Mouse (Mus musculus) kidney, embryonic 16.5 days (tissue): ENCODE measurements around the gene Ppid. TPM values are rescaled to one million over a fixed set of nuclear protein-coding genes. Genes with fewer than 3 reads are reported as not detected.
A peak's percentile ranks its signal among the peaks of the same experiment; 100 is the strongest.
"Not testable (repeated sequence)": the region's sequence is repeated elsewhere in the genome, so short reads cannot be mapped to it uniquely, and the experiment has no call there.

Experiments
- ATAC-seq: fragments of 200-750 bp; cut with Nextera tagmentation; 2 replicates; pipeline ENCODE4 v1.8.0; 2017; ENCODE audit warnings: moderate TSS enrichment; ENCODE audit not compliant: low FRiP score, low TSS enrichment
- H3K27ac ChIP-seq: fragments of 300-500 bp; sonication (generic); 2 replicates; pipeline ENCODE4 v1.5.1; 2014; ENCODE audit warnings: low read length
- H3K27me3 ChIP-seq: fragments of 300-500 bp; sonication (generic); 2 replicates; pipeline ENCODE4 v1.6.1; 2014; ENCODE audit warnings: low read length, control low read depth, mixed read lengths; ENCODE audit not compliant: insufficient read depth
- H3K36me3 ChIP-seq: fragments of 300-500 bp; sonication (generic); 2 replicates; pipeline ENCODE4 v1.6.1; 2014; ENCODE audit warnings: low read length, control low read depth, mixed read lengths; ENCODE audit not compliant: insufficient read depth
- H3K4me1 ChIP-seq: fragments of 300-500 bp; sonication (generic); 2 replicates; pipeline ENCODE4 v1.6.1; 2014; ENCODE audit warnings: low read length, control low read depth, mixed read lengths; ENCODE audit not compliant: insufficient read depth
- H3K4me2 ChIP-seq: fragments of 300-500 bp; sonication (generic); replicated peaks from 2 replicates; pipeline ENCODE4 v1.6.1; 2014; ENCODE audit warnings: low read depth, low read length
- H3K4me3 ChIP-seq: fragments of 300-500 bp; sonication (generic); 2 replicates; pipeline ENCODE4 v1.5.1; 2014; ENCODE audit warnings: mild to moderate bottlenecking, low read length
- H3K9ac ChIP-seq: fragments of 300-500 bp; sonication (generic); replicated peaks from 2 replicates; pipeline ENCODE4 v1.6.1; 2014; ENCODE audit warnings: low read length
- H3K9me3 ChIP-seq: fragments of 300-500 bp; sonication (generic); 2 replicates; pipeline ENCODE4 v1.6.1; 2016; ENCODE audit warnings: low read length, control low read depth
- WGBS: fragments of 180-500 bp; shearing (Covaris S2); extraction: QIAGEN DNeasy Blood & Tissue Kit; methylation state at CpG from one replicate; pipeline ENCODE4 v1.1.7; 2014; 5-methylcytosine and 5-hydroxymethylcytosine counted together
- polyA plus RNA-seq: library from polyadenylated mRNA; unstranded; fragments of >200 nt; fragmentation: Nextera tagmentation; extraction: Ambion mirVana; gene quantifications from 2 replicates; pipeline ENCODE4 v1.2.1, GENCODE M21; 2015

The Ppid gene
- polyA plus RNA-seq, 1 experiment from 2014 or later: 160 TPM

DNA sequence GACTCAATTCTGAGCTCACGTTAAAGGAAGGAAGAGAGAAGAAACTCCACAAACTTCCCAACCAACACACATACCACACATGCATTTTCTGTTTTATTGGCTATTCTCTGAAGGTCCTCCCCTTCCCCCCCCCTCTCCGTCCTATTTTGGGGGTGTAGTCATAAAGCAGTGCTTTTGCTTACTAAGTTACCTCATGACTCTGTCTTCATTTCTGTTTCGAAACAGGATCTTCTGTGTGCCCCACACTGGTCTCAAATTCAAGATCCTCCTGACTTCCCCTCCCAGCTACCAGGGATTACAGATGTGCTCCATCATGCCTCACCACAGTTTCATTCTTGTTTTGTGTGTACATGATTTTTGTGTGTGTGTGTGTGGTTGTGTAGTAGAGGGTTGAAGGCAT lies 18.7 kb upstream of the Ppid start:
- Histone ChIP-seq H3K9ac (no peak overlapping the region), H3K9me3 (no peaks in the 10 kb centered on the region), H3K4me2 (no peak overlapping the region), H3K36me3 (no peaks in the 10 kb centered on the region), H3K4me3 (no peak overlapping the region), H3K27ac (no peak overlapping the region), H3K4me1 (peaks cover 10% of the 10 kb centered on the region; the same call in 1 of the 2 replicates), H3K27me3 (no peaks in the 10 kb centered on the region)
- 59% methylated on average over 3 of the region's 3 CpGs for WGBS
- ATAC-seq: no peak

DNA sequence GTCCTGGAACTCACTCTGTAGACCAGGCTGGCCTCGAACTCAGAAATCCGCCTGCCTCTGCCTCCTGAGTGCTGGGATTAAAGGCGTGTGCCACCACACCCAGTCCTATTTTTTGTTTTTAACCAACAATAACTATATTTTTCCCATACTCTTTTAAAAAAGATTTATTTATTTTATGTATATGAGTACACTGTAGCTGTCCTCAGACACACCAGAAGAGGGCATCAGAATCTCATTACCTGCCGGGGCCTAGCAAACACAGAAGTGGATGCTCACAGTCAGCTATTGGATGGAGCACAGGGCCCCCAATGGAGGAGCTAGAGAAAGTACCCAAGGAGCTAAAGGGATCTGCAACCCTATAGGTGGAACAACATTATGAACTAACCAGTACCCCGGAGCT lies 17.8 kb upstream of the Ppid start:
- H3K9ac ChIP-seq, H3K27me3 ChIP-seq, H3K9me3 ChIP-seq, H3K4me3 ChIP-seq, ATAC-seq, H3K4me2 ChIP-seq, H3K36me3 ChIP-seq, H3K27ac ChIP-seq: not testable (repeated sequence)
- 92% methylated on average over 5 of the region's 5 CpGs for WGBS
- H3K4me1 ChIP-seq: peaks cover 14% of the 10 kb centered on the region

DNA sequence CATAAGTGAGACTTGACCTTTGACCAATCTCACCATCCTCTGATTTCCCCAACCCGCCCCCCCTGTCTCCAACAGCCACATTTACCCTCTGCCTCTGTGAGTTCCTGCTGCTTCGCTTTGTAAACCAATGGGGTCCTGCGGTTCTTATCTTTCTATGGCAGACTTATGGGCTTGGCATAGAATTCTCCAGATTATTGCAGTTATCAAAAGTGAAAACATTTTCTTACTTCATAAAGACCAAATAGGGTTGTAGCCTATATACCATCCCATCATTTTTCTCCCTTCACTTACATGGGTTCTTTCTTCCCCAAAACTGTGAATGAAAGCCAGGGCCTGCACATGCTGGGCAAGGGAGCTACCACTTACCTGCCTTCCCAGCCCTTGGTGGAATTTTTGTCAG lies 16.8 kb upstream of the Ppid start:
- no peaks in the 10 kb centered on the region for H3K9me3 ChIP-seq
- ATAC-seq: no peak
- no peak overlapping the region for H3K4me3 ChIP-seq
- no peak overlapping the region for H3K4me2 ChIP-seq
- no peak overlapping the region for H3K27ac ChIP-seq
- H3K36me3 ChIP-seq: no peaks in the 10 kb centered on the region
- WGBS: 93% methylated on average over 3 of the region's 3 CpGs
- peaks cover 14% of the 10 kb centered on the region for H3K4me1 ChIP-seq
- H3K9ac ChIP-seq: no peak overlapping the region
- no peaks in the 10 kb centered on the region for H3K27me3 ChIP-seq

- Histone ChIP-seq H3K27ac (no peak overlapping the region), H3K4me3 (peak overlapping the region; percentile 11; the same call in 1 of the 2 replicates), H3K36me3 (no peaks in the 10 kb centered on the region), H3K27me3 (no peaks in the 10 kb centered on the region), H3K9ac (no peak overlapping the region), H3K4me2 (peak overlapping the region; percentile 35), H3K9me3 (no peaks in the 10 kb centered on the region), H3K4me1 (peaks cover 14% of the 10 kb centered on the region)
- ATAC-seq: peak; percentile 67
- 42% methylated on average over 10 of the region's 10 CpGs for WGBS
These were observed 15.3 kb upstream of the Ppid start for GRCm38 (mm10) chr3:79575576-79576467.

- Histone ChIP-seq H3K9ac (peak overlapping the region; percentile 31; the same call in 1 of the 2 replicates), H3K9me3 (no peaks in the 10 kb centered on the region), H3K27ac (0 out of 2 replicates have a peak overlapping the region, but pooled peaks have one; percentile 18), H3K4me2 (peak overlapping the region; percentile 35), H3K27me3 (no peaks in the 10 kb centered on the region), H3K36me3 (no peaks in the 10 kb centered on the region), H3K4me3 (peak overlapping the region; percentile 11; the same call in 1 of the 2 replicates), H3K4me1 (peaks cover 14% of the 10 kb centered on the region)
- WGBS: 7% methylated on average over 3 of the region's 3 CpGs
- ATAC-seq: peak; percentile 39
These were observed 14.7 kb upstream of the Ppid start for GRCm38 (mm10) chr3:79576468-79576816.

- peak; percentile 72 for ATAC-seq
- H3K27ac ChIP-seq: 0 out of 2 replicates have a peak overlapping the region, but pooled peaks have one; percentile 18
- H3K9me3 ChIP-seq: no peaks in the 10 kb centered on the region
- WGBS: 12% methylated on average over 5 of the region's 5 CpGs
- peaks cover 14% of the 10 kb centered on the region for H3K4me1 ChIP-seq
- peak overlapping the region; percentile 35 for H3K4me2 ChIP-seq
- H3K36me3 ChIP-seq: no peaks in the 10 kb centered on the region
- H3K9ac ChIP-seq: peak overlapping the region; percentile 31; the same call in 1 of the 2 replicates
- no peak overlapping the region for H3K4me3 ChIP-seq
- no peaks in the 10 kb centered on the region for H3K27me3 ChIP-seq
These were observed 14.3 kb upstream of the Ppid start for GRCm38 (mm10) chr3:79576865-79577264.

DNA sequence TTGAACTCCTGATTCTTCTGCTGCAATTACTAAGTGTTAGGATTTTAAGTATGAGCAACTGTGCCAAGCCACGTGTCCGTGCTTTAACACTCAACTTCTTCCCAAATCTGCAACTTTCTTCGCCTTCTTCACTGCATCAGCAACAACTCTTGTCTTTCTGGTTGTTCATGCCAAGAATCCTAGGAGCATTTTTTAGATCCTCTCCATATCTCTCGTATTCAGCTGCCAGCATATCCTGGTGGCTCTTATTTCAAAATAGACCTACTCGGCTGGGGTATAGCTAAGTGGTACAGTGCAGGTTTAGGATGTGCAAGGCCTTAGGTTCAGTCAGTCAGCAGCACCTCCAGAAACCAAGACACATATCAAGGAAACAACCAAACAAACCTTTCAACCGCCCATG lies 13.5 kb upstream of the Ppid start:
- Histone ChIP-seq H3K27me3 (no peaks in the 10 kb centered on the region), H3K9me3 (no peaks in the 10 kb centered on the region), H3K4me2 (no peak overlapping the region), H3K36me3 (no peaks in the 10 kb centered on the region), H3K4me1 (peaks cover 14% of the 10 kb centered on the region), H3K4me3 (no peak overlapping the region), H3K27ac (no peak overlapping the region), H3K9ac (no peak overlapping the region)
- 88% methylated on average over 6 of the region's 6 CpGs for WGBS
- no peak for ATAC-seq

GRCm38 (mm10) chr3:79578164-79578563 lies 13.0 kb upstream of the Ppid start:
- peak; percentile 62 for ATAC-seq
- 46% methylated on average over 6 of the region's 6 CpGs for WGBS
- no peak overlapping the region for H3K9ac ChIP-seq
- H3K27me3 ChIP-seq: no peaks in the 10 kb centered on the region
- no peaks in the 10 kb centered on the region for H3K36me3 ChIP-seq
- H3K27ac ChIP-seq: no peak overlapping the region
- no peaks in the 10 kb centered on the region for H3K9me3 ChIP-seq
- H3K4me1 ChIP-seq: peaks cover 14% of the 10 kb centered on the region
- H3K4me2 ChIP-seq: no peak overlapping the region
- no peak overlapping the region for H3K4me3 ChIP-seq

GRCm38 (mm10) chr3:79579891-79580575 lies 11.1 kb upstream of the Ppid start:
- WGBS: 64% methylated on average over 5 of the region's 5 CpGs
- no peak for ATAC-seq
- no peak overlapping the region for H3K9ac ChIP-seq
- H3K4me1 ChIP-seq: peaks cover 14% of the 10 kb centered on the region
- no peak overlapping the region for H3K27ac ChIP-seq
- no peaks in the 10 kb centered on the region for H3K36me3 ChIP-seq
- H3K4me2 ChIP-seq: no peak overlapping the region
- no peaks in the 10 kb centered on the region for H3K27me3 ChIP-seq
- H3K4me3 ChIP-seq: no peak overlapping the region
- no peaks in the 10 kb centered on the region for H3K9me3 ChIP-seq

- 6% methylated on average over 6 of the region's 6 CpGs for WGBS
- Histone ChIP-seq H3K36me3 (no peaks in the 10 kb centered on the region), H3K4me3 (no peak overlapping the region), H3K4me2 (0 out of 2 replicates have a peak overlapping the region, but pooled peaks have one; percentile 21), H3K4me1 (peaks cover 3% of the 10 kb centered on the region; the same call in 1 of the 2 replicates), H3K27ac (no peak overlapping the region), H3K27me3 (no peaks in the 10 kb centered on the region), H3K9me3 (no peaks in the 10 kb centered on the region), H3K9ac (no peak overlapping the region)
- ATAC-seq: peak; percentile 82
These were observed 4.3 kb upstream of the Ppid start for GRCm38 (mm10) chr3:79586804-79587203.
